Mouse (Mus musculus): Measurements from ENCODE around the gene Kif3c.

The Kif3c gene

DNA sequence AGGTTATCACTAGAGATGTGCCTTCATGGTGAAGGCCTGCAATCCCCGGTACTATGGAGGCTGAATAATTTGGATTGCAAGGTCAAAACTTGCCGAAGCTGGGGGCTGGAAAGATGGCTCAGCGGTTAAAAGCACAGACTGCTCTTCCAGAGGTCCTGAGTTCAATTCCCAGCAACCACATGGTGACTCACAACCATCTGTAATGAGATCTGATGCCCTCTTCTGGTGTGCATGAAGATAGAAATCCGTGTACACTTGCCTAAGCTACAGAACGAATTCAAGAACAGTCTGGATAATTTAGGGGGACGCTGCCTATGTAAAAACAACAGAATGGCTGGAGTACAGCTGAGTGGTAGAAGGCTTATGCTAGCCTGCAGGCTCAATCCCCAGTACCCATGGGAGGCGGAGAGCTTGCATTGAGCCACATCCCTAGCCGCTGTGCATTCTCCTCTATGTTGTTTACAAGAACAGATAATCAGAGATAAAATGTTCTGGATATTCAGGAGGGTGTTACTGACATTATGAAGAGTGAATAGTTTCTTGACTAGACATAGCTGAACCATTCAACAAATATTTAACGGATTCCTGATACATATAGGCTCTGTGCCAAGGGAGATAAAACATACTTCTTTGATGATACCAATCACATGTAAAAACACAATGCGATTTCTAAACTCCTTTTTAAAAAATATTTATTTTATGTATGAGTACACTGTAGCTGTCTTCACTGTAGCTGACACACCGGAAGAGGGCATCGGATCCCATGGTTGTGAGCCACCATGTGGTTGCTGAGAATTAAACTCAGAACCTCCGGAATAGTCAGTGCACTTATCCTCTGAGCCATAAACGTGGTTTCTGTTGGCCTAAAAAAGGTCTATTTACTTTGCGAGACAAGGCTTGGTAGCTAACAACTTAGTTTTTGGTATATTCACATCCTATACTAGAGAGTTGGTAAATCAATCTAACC lies 60.7 kb downstream of the Kif3c start:
- H3K36me3 ChIP-seq (ENCODE audit: control insufficient read depth, insufficient read depth, low read length, poor library complexity, severe bottlenecking): peaks cover 5% of the 10 kb centered on the region; the same call in 1 of the 2 replicates
- no peaks in the 10 kb centered on the region for H3K27me3 ChIP-seq (ENCODE audit: control insufficient read depth, insufficient read depth, low read length, poor library complexity, severe bottlenecking)
- DNase-seq (ENCODE audit: low read depth, low spot score): peak; percentile 50

- H3K27me3 ChIP-seq (ENCODE audit: control insufficient read depth, insufficient read depth, low read length, poor library complexity, severe bottlenecking): no peaks in the 10 kb centered on the region
- H3K36me3 ChIP-seq (ENCODE audit: control insufficient read depth, insufficient read depth, low read length, poor library complexity, severe bottlenecking): peaks cover 3% of the 10 kb centered on the region; the same call in 1 of the 2 replicates
- peak; percentile 99 for DNase-seq (ENCODE audit: low read depth, low spot score)
These were observed 61.6 kb downstream of the Kif3c start, which contains the start of gene Asxl2 for GRCm38 (mm10) chr12:3426530-3427034. TSS of gene Asxl2 (plus strand) at chr12:3426857.

DNA sequence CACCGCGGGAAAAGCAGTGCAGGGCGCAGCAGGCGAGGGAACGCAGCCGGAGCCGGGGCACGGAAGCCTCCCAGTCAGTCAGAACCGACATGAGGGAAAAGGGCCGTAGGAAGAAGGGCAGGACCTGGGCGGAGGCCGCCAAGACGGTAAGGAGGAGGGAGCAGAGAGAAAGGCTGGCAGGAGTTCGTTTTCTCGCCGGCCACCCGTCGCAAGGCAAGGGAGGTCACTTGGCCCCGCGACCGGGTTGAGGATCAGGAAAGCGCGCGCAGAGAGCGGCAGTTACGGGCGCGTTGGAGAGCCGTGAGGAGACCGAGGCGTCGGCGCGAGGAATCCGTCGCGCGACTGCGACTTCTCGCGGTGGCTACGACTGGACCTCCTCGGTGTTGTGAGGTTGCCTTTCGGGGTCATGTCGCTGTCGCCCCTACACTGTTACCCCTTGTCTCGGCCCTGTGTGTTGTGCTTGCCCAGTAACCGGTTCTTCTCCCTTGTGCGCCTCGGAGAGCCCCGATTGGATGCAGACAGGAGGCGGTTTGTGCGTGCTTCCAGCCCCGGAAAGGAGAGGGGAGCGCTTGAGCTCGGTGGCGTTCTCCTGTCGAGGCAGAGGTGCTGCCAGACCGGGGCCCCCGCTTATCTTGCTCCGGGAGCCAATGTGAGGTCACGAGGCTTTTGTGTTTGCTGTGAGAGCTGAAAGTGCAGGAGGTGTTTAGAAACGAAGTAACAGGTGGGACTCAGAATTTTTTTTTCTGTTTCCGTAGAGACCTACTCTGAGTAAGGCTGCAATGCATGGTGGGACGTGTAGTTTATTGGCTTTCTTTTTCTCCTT lies 62.3 kb downstream of the Kif3c start:
- peaks cover 3% of the 10 kb centered on the region; the same call in 1 of the 2 replicates for H3K36me3 ChIP-seq (ENCODE audit: control insufficient read depth, insufficient read depth, low read length, poor library complexity, severe bottlenecking)
- DNase-seq (ENCODE audit: low read depth, low spot score): peak; percentile 72

DNA sequence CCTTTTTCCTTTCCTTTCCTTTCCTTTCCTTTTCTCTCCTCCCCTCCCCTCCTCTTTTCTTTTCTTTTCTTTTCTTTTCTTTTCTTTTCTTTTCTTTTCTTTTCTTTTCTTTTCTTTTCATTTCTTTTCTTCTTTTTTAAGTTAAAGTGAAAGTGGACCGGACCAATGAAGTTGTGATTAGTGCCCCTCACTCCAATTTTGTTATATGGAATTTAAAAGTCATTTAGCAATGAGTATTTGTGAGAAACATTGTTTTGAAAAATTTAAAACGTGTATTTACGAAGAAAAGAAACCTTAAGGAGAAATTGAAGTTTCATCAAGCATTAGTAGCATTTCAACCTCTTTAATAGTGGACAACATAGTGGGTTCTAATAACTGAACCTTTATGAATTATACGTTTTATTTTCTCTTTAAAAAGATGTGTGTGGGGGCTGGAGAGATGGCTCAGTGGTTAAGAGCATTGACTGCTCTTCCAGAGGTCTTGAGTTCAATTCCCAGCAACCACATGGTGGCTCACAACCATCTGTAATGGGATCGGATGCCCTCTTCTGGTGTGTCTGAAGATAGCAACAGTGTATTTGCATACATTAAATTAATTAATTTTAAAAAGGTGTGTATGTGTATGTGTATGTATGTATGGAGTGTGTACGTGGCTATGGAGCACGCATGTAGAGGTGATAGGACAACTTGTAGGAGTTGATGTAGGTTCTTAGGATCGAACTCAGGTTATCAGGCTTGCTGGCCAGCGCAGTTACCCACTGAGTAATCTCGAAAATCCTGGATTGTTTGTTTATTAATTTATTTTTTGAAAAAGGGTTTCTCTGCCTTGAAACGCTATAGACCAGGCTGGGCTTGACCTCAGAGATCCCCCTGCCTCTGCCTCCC lies 63.2 kb downstream of the Kif3c start:
- peaks cover 3% of the 10 kb centered on the region; the same call in 1 of the 2 replicates for H3K36me3 ChIP-seq (ENCODE audit: control insufficient read depth, insufficient read depth, low read length, poor library complexity, severe bottlenecking)
- DNase-seq (ENCODE audit: low read depth, low spot score): no peak
- no peaks in the 10 kb centered on the region for H3K27me3 ChIP-seq (ENCODE audit: control insufficient read depth, insufficient read depth, low read length, poor library complexity, severe bottlenecking)

More for the DNA sequence above, 62.3 kb downstream of the Kif3c start:
- H3K27me3 ChIP-seq (ENCODE audit: control insufficient read depth, insufficient read depth, low read length, poor library complexity, severe bottlenecking): no peaks in the 10 kb centered on the region

- no peaks in the 10 kb centered on the region for H3K27me3 ChIP-seq (ENCODE audit: control insufficient read depth, insufficient read depth, low read length, poor library complexity, severe bottlenecking)
- peak; percentile 42 for DNase-seq (ENCODE audit: low read depth, low spot score)
- H3K36me3 ChIP-seq (ENCODE audit: control insufficient read depth, insufficient read depth, low read length, poor library complexity, severe bottlenecking): peaks cover 3% of the 10 kb centered on the region; the same call in 1 of the 2 replicates
These were observed 64.9 kb downstream of the Kif3c start for GRCm38 (mm10) chr12:3429681-3430442.

- DNase-seq (ENCODE audit: low read depth, low spot score): no peak
- Histone ChIP-seq H3K27me3 (ENCODE audit: control insufficient read depth, insufficient read depth, low read length, poor library complexity, severe bottlenecking) (no peaks in the 10 kb centered on the region), H3K36me3 (ENCODE audit: control insufficient read depth, insufficient read depth, low read length, poor library complexity, severe bottlenecking) (peaks cover 3% of the 10 kb centered on the region; the same call in 1 of the 2 replicates)
These were observed 65.5 kb downstream of the Kif3c start for GRCm38 (mm10) chr12:3430443-3430753.

GRCm38 (mm10) chr12:3430985-3431384 lies 66.1 kb downstream of the Kif3c start:
- DNase-seq (ENCODE audit: low read depth, low spot score): peak; percentile 38
- Histone ChIP-seq H3K27me3 (ENCODE audit: control insufficient read depth, insufficient read depth, low read length, poor library complexity, severe bottlenecking) (no peaks in the 10 kb centered on the region), H3K36me3 (ENCODE audit: control insufficient read depth, insufficient read depth, low read length, poor library complexity, severe bottlenecking) (peaks cover 3% of the 10 kb centered on the region; the same call in 1 of the 2 replicates)

DNA sequence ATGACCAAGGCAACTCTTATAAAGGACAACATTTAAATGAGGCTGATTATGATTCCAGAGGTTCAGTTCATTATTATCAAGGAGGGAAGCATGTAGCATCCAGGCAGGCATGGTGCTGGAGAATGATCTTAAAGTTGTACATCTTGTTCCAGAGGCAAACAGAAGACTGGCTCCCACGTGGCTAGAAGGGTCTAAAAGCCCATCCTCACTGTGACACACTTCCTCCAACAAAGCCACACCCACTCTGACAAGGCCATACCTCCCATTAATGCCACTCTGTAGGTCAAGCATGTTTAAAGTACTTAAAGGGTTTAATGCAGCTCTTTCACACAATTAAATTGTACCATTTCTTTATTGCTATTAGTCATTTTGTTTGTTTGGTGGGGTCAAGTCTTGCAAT lies 68.8 kb downstream of the Kif3c start:
- Histone ChIP-seq H3K27me3 (ENCODE audit: control insufficient read depth, insufficient read depth, low read length, poor library complexity, severe bottlenecking) (no peaks in the 10 kb centered on the region), H3K36me3 (ENCODE audit: control insufficient read depth, insufficient read depth, low read length, poor library complexity, severe bottlenecking) (peaks cover 3% of the 10 kb centered on the region; the same call in 1 of the 2 replicates)
- DNase-seq (ENCODE audit: low read depth, low spot score): no peak

GRCm38 (mm10) chr12:3436446-3436845 lies 71.5 kb downstream of the Kif3c start:
- H3K36me3 ChIP-seq (ENCODE audit: control insufficient read depth, insufficient read depth, low read length, poor library complexity, severe bottlenecking): no peaks in the 10 kb centered on the region
- DNase-seq (ENCODE audit: low read depth, low spot score): no peak
- H3K27me3 ChIP-seq (ENCODE audit: control insufficient read depth, insufficient read depth, low read length, poor library complexity, severe bottlenecking): no peaks in the 10 kb centered on the region

GRCm38 (mm10) chr12:3437815-3438214 lies 72.9 kb downstream of the Kif3c start:
- Histone ChIP-seq H3K27me3 (ENCODE audit: control insufficient read depth, insufficient read depth, low read length, poor library complexity, severe bottlenecking) (no peaks in the 10 kb centered on the region), H3K36me3 (ENCODE audit: control insufficient read depth, insufficient read depth, low read length, poor library complexity, severe bottlenecking) (no peaks in the 10 kb centered on the region)
- DNase-seq (ENCODE audit: low read depth, low spot score): peak; percentile 52

- Histone ChIP-seq H3K36me3 (ENCODE audit: control insufficient read depth, insufficient read depth, low read length, poor library complexity, severe bottlenecking) (no peaks in the 10 kb centered on the region), H3K27me3 (ENCODE audit: control insufficient read depth, insufficient read depth, low read length, poor library complexity, severe bottlenecking) (no peaks in the 10 kb centered on the region)
- no peak for DNase-seq (ENCODE audit: low read depth, low spot score)
These were observed 76.0 kb downstream of the Kif3c start for GRCm38 (mm10) chr12:3440916-3441315.

DNA sequence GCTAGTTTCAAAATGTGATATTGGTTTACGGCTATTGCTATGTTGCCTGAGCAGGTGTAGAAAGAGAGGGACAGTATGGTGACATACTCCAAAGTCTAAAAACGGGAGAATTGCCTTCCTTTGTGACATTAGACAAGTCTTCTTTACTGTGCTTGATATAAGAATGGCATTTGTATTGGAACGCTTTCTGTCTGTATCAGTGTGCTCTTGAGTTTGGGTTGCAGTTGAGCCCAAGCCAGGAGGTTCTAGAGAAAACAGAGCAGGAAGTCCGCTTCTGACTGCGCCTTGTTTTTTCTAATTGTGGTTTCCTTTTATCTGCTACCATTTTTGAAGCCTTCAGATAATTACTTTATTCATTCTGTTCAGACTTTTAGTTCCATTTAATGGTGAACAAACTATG lies 76.4 kb downstream of the Kif3c start:
- H3K27me3 ChIP-seq (ENCODE audit: control insufficient read depth, insufficient read depth, low read length, poor library complexity, severe bottlenecking): no peaks in the 10 kb centered on the region
- DNase-seq (ENCODE audit: low read depth, low spot score): peak; percentile 11
- H3K36me3 ChIP-seq (ENCODE audit: control insufficient read depth, insufficient read depth, low read length, poor library complexity, severe bottlenecking): no peaks in the 10 kb centered on the region

DNA sequence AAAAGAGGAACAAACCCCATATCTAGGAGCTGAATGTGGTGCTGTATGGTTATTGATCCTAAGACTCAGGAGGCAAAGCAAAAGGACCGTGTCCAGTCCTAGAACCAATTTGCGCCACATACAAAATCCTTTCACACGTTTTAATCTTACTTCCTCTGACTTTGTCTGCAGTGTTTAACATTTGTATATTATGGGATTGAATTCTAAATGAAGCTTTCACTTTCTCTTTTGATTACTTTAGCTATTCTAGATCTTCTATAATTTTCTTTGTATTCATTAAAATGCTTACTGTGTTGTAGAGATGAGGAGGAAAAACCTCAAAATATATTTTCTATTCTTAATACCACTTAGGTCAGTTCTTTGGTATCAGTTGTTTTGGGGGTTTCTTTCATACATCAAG lies 88.6 kb downstream of the Kif3c start:
- no peak for DNase-seq (ENCODE audit: low read depth, low spot score)
- no peaks in the 10 kb centered on the region for H3K27me3 ChIP-seq (ENCODE audit: control insufficient read depth, insufficient read depth, low read length, poor library complexity, severe bottlenecking)
- H3K36me3 ChIP-seq (ENCODE audit: control insufficient read depth, insufficient read depth, low read length, poor library complexity, severe bottlenecking): peaks cover 6% of the 10 kb centered on the region

All from splenic B cell, adult 2 months (primary cell).